Mouse (Mus musculus) lung, postnatal 0 days (tissue): ENCODE results near the gene Hdac7. TPM values are rescaled to one million over a fixed set of nuclear protein-coding genes. Genes with fewer than 3 reads are reported as not detected.
A peak's percentile ranks its signal among the peaks of the same experiment; 100 is the strongest.

Experiments used
- ATAC-seq: fragments of 200-750 bp; cut with Nextera tagmentation; 2 replicates; pipeline ENCODE4 v1.8.0; 2017; ENCODE audit warnings: moderate library complexity
- DNase-seq: peaks from one replicate; pipeline ENCODE4 v3.0.0-alpha.2; 2016; ENCODE audit warnings: low spot score
- H3K27ac ChIP-seq: fragments of 300-500 bp; sonication (generic); 2 replicates; pipeline ENCODE4 v1.5.1; 2014; ENCODE audit warnings: antibody characterized with exemption, mild to moderate bottlenecking, low read length, mixed read lengths
- H3K27me3 ChIP-seq: fragments of 300-500 bp; sonication (generic); replicated peaks from 2 replicates; pipeline ENCODE4 v1.6.1; 2014; ENCODE audit warnings: low read length, mixed read lengths; ENCODE audit not compliant: insufficient read depth
- H3K36me3 ChIP-seq: fragments of 300-500 bp; sonication (generic); 2 replicates; pipeline ENCODE4 v1.6.1; 2014; ENCODE audit warnings: low read length, mixed read lengths; ENCODE audit not compliant: insufficient read depth
- H3K4me1 ChIP-seq: fragments of 300-500 bp; sonication (generic); 2 replicates; pipeline ENCODE4 v1.6.1; 2014; ENCODE audit warnings: antibody characterized with exemption, low read depth, low read length, mixed read lengths; ENCODE audit not compliant: insufficient read depth
- H3K4me2 ChIP-seq: fragments of 300-500 bp; sonication (generic); replicated peaks from 2 replicates; pipeline ENCODE4 v1.6.1; 2014; ENCODE audit warnings: low read depth, mild to moderate bottlenecking, low read length, moderate library complexity, mixed read lengths
- H3K4me3 ChIP-seq: fragments of 300-500 bp; sonication (generic); 2 replicates; pipeline ENCODE4 v1.5.1; 2014; ENCODE audit warnings: low read depth, low read length
- H3K9ac ChIP-seq: fragments of 300-500 bp; sonication (generic); replicated peaks from 2 replicates; pipeline ENCODE4 v1.6.1; 2014; ENCODE audit warnings: low read depth, mild to moderate bottlenecking
- H3K9me3 ChIP-seq: fragments of 300-500 bp; sonication (generic); 2 replicates; pipeline ENCODE4 v1.6.1; 2016; ENCODE audit warnings: low read length, mixed read lengths
- CTCF ChIP-seq: IDR thresholded peaks from 2 replicates; pipeline ENCODE4 v1.5.1; 2016; ENCODE audit warnings: antibody characterized with exemption, mild to moderate bottlenecking
- EP300 ChIP-seq: IDR thresholded peaks from 2 replicates; pipeline ENCODE4 v1.6.1; 2016; ENCODE audit warnings: antibody characterized with exemption, mild to moderate bottlenecking, control low read depth
- WGBS: fragments of 180-500 bp; shearing (Covaris S2); extraction: QIAGEN DNeasy Blood & Tissue Kit; methylation state at CpG from one replicate; pipeline ENCODE4 v1.1.7; 2014; 5-methylcytosine and 5-hydroxymethylcytosine counted together
- polyA plus RNA-seq: library from polyadenylated mRNA; unstranded; fragments of >200 nt; fragmentation: Nextera tagmentation; extraction: Ambion mirVana; gene quantifications from 2 replicates; pipeline ENCODE4 v1.2.1, GENCODE M21; 2015

Hdac7 gene
- polyA plus RNA-seq, 1 experiment from 2014 or later, result 43.2 TPM

GRCm38 (mm10) chr15:97750697-97751096 is 93.6 kb downstream of the Hdac7 start:
- no peak for TF ChIP-seq CTCF
- TF ChIP-seq EP300, result peak; percentile 56; the same call in 1 of the 2 replicates
- no peaks in the 10 kb centered on the region for H3K27me3 ChIP-seq
- peaks cover 3% of the 10 kb centered on the region; the same call in 1 of the 2 replicates for H3K4me1 ChIP-seq
- 2% methylated on average over 12 of the region's 12 CpGs for WGBS
- DNase-seq (peak; percentile 90), ATAC-seq (peak; percentile 95)
- H3K4me3 ChIP-seq, result no peak overlapping the region
- no peaks in the 10 kb centered on the region for H3K36me3 ChIP-seq
- peak overlapping the region; percentile 51; the same call in 1 of the 2 replicates for H3K27ac ChIP-seq
- no peak overlapping the region for H3K9ac ChIP-seq
- no peak overlapping the region; the same call in 1 of the 2 replicates for H3K4me2 ChIP-seq
- no peaks in the 10 kb centered on the region for H3K9me3 ChIP-seq

DNA sequence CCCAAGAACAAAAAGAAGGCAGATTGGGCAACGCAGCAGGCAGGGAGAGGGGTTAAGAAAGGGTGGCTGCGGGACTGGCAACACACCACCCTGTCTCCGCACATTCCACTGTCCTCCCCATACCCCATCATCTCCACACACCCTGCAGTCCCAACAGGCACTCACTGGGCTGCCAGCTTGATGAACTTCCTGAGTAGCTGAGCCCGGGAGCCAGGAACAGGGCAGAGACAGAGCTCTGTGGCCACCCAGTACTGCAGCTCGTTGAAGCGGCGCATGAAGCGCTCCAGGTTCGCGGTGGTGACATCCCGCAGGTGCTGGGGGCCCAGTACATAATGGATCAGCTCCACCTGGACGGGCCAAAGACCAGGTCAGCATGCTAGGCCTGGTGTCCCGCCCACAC is 94.5 kb downstream of the Hdac7 start:
- peak overlapping the region; percentile 51; the same call in 1 of the 2 replicates for H3K27ac ChIP-seq
- H3K4me2 ChIP-seq, result no peak overlapping the region
- no peak overlapping the region for H3K9ac ChIP-seq
- no peaks in the 10 kb centered on the region for H3K36me3 ChIP-seq
- ATAC-seq, result no peak
- H3K9me3 ChIP-seq, result no peaks in the 10 kb centered on the region
- no peak overlapping the region for H3K4me3 ChIP-seq
- peaks cover 3% of the 10 kb centered on the region; the same call in 1 of the 2 replicates for H3K4me1 ChIP-seq
- TF ChIP-seq EP300 (no peak), CTCF (no peak)
- WGBS, result 79% methylated on average over 12 of the region's 13 CpGs
- DNase-seq, result no peak
- H3K27me3 ChIP-seq, result no peaks in the 10 kb centered on the region

DNA sequence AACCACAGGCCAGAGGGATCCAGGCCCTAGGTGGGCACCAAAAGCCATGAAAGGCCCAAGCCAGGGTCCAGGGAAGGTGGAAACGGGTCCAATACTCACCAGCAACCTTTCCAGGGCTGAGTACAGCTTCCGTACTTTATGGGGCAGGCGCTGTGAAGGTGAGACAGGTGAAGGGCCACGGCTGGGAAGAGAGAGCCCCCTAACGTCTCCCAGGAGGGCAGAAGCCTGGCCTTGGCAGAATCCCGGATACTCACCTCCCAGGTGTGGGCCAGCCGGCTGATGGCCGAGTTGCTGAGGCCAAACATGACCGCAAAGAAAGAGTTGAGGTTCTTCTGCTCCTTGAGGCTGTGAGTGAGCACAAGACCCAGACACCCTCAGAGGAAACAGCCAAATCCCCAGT is 94.9 kb downstream of the Hdac7 start:
- Histone ChIP-seq H3K36me3 (no peaks in the 10 kb centered on the region), H3K27me3 (no peaks in the 10 kb centered on the region), H3K4me3 (no peak overlapping the region), H3K27ac (no peak overlapping the region), H3K9me3 (no peaks in the 10 kb centered on the region), H3K9ac (no peak overlapping the region), H3K4me2 (no peak overlapping the region), H3K4me1 (0 out of 2 replicates have a peak, but pooled peaks cover 3% of the 10 kb centered on the region)
- TF ChIP-seq EP300, result no peak
- no peak for TF ChIP-seq CTCF
- DNase-seq (no peak), ATAC-seq (no peak)
- WGBS, result 91% methylated on average over 9 of the region's 9 CpGs

DNA sequence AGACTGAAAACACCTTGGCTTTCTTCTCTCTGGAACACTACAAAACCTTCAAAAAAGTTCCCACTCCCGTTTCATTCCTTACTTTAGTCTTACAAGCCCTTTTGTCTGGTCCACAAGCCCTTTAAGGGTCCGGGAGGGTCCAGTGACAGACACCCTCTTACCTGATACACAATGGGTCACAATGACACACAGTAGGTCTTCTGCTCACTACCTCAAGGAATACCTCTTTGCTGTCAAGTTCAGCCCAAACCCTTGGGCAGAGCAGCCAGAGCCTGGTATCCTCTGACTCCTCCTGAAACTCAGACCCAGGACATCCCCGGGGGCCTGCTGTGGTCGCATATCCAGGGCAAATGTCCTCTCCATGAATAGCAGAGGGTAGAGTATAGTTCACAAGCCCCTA is 95.3 kb downstream of the Hdac7 start:
- DNase-seq (no peak), ATAC-seq (no peak)
- no peaks in the 10 kb centered on the region for H3K27me3 ChIP-seq
- TF ChIP-seq EP300, result no peak
- TF ChIP-seq CTCF, result no peak
- 0 out of 2 replicates have a peak, but pooled peaks cover 3% of the 10 kb centered on the region for H3K4me1 ChIP-seq
- H3K9me3 ChIP-seq, result no peaks in the 10 kb centered on the region
- H3K27ac ChIP-seq, result no peak overlapping the region
- 91% methylated on average over 4 of the region's 4 CpGs for WGBS
- H3K9ac ChIP-seq, result no peak overlapping the region
- no peak overlapping the region for H3K4me2 ChIP-seq
- H3K4me3 ChIP-seq, result no peak overlapping the region
- H3K36me3 ChIP-seq, result no peaks in the 10 kb centered on the region

GRCm38 (mm10) chr15:97748309-97748708 is 96.0 kb downstream of the Hdac7 start:
- Histone ChIP-seq H3K4me3 (no peak overlapping the region), H3K4me1 (0 out of 2 replicates have a peak, but pooled peaks cover 3% of the 10 kb centered on the region), H3K4me2 (no peak overlapping the region), H3K9ac (no peak overlapping the region), H3K27ac (no peak overlapping the region), H3K27me3 (no peaks in the 10 kb centered on the region), H3K9me3 (no peaks in the 10 kb centered on the region), H3K36me3 (no peaks in the 10 kb centered on the region)
- 64% methylated on average over 10 of the region's 10 CpGs for WGBS
- DNase-seq, result no peak
- ATAC-seq, result no peak
- TF ChIP-seq CTCF (no peak), EP300 (no peak)

GRCm38 (mm10) chr15:97747486-97747885 is 96.8 kb downstream of the Hdac7 start:
- H3K27ac ChIP-seq, result no peak overlapping the region
- TF ChIP-seq EP300 (no peak), CTCF (no peak)
- no peak for DNase-seq
- no peak overlapping the region for H3K9ac ChIP-seq
- no peaks in the 10 kb centered on the region for H3K36me3 ChIP-seq
- no peaks in the 10 kb centered on the region for H3K27me3 ChIP-seq
- H3K4me3 ChIP-seq, result no peak overlapping the region
- 78% methylated on average over 4 of the region's 4 CpGs for whole genome bisulfite sequencing
- no peaks in the 10 kb centered on the region for H3K9me3 ChIP-seq
- no peak for ATAC-seq
- H3K4me1 ChIP-seq, result 0 out of 2 replicates have a peak, but pooled peaks cover 3% of the 10 kb centered on the region
- no peak overlapping the region for H3K4me2 ChIP-seq

DNA sequence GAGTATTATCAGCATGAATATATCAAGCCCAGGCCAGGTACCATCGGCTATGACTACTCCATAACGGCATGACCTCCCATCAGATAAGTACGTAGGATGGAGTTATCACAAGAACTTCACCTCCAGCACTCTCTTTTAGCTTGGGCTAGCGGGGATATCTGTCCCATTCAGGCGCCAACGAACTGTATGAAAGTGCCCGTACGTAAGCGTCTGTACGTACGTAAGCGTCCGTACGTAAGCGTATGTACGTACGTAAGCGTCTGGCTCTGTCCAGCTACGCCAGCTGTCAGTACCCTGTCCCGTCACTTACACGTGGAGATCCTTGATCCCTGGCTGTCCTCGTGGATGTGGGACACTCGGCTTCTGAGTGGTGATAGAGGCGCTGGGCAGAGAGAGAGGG is 97.6 kb downstream of the Hdac7 start:
- no peak overlapping the region for H3K9ac ChIP-seq
- no peaks in the 10 kb centered on the region for H3K9me3 ChIP-seq
- H3K4me1 ChIP-seq, result 0 out of 2 replicates have a peak, but pooled peaks cover 3% of the 10 kb centered on the region
- no peaks in the 10 kb centered on the region for H3K36me3 ChIP-seq
- DNase-seq (no peak), ATAC-seq (no peak)
- H3K4me2 ChIP-seq, result no peak overlapping the region
- WGBS, result 86% methylated on average over 24 of the region's 24 CpGs
- no peak overlapping the region for H3K27ac ChIP-seq
- no peak overlapping the region for H3K4me3 ChIP-seq
- H3K27me3 ChIP-seq, result no peaks in the 10 kb centered on the region
- TF ChIP-seq EP300 (no peak), CTCF (no peak)
